Mouse (Mus musculus) E14TG2a.4 (cell line): ENCODE measurements around the gene Nrde2.

Experiments
- CTCF ChIP-seq: conservative IDR thresholded peaks from 2 replicates; pipeline ENCODE4 v1.5.1; 2014; ENCODE audit warnings: low read length
- NANOG ChIP-seq: IDR thresholded peaks from 2 replicates; pipeline ENCODE4 v1.6.1; 2014; ENCODE audit warnings: borderline replicate concordance, low read length, mixed read lengths

DNA sequence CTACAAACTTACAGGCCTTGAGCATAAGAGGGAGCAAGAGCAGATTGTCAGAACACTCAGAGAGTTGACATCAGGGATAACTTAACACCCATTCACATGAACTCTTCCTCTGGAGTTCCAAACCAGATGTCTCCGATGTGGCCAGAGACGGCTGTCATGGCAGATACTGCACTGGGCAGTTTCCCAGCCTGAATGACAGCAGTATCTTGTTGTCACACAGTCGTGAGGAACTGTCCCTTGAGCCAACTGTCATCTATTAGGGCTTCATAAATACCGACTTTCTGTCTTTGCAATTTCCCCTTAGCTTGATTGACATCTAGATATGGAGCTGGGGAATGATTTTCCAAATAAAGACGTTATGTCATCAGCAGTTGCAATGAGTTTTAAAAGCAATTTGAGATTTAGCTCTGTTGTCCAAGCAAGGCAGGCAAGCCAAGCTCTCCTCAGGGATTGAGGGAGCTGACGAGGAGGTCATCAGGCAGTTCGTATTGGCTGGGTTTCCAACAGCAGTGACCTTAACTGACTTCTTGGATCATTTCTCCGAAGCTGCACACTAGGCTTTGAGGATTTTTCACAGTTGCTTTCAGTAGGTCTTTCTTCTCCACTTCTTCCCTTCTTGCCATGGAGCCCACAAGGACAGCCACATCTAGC is 79.7 kb downstream of the Nrde2 start:
- no peak for TF ChIP-seq CTCF
- TF ChIP-seq NANOG: no peak
